Mouse (Mus musculus) CH12.LX (cell line): ENCODE measurements around the gene Slc20a1. TPM values are rescaled to one million over a fixed set of nuclear protein-coding genes. Genes with fewer than 3 reads are reported as not detected.

Source experiments
- DNase-seq: peaks from one replicate; pipeline ENCODE4 v3.0.0-alpha.2; 2013; ENCODE audit errors: extremely low read depth
- H3K27ac ChIP-seq: 2 replicates; pipeline ENCODE4 v1.5.1; 2012; ENCODE audit warnings: low read depth, mild to moderate bottlenecking, control low read depth, moderate library complexity; ENCODE audit not compliant: insufficient read depth
- H3K27me3 ChIP-seq: replicated peaks from 2 replicates; pipeline ENCODE3; 2012; ENCODE audit warnings: inconsistent platforms
- H3K36me3 ChIP-seq, 2 experiments: replicated peaks in 1 of 2; 2 replicates each; pipeline versions ENCODE3 to v1.6.1; 2012; ENCODE audit warnings: inconsistent platforms in 1 of 2, low read length in 1 of 2, mild to moderate bottlenecking in 1 of 2, mixed read lengths in 1 of 2, moderate library complexity in 1 of 2; ENCODE audit not compliant: control insufficient read depth in 1 of 2, insufficient read depth in 1 of 2
- H3K4me1 ChIP-seq, 2 experiments: 2 replicates each; pipeline ENCODE4 v1.6.1; 2012; ENCODE audit warnings: inconsistent platforms in 1 of 2, moderate library complexity in 1 of 2; ENCODE audit not compliant: insufficient read depth in 2 of 2, control insufficient read depth in 1 of 2
- H3K4me2 ChIP-seq: 2 replicates; pipeline ENCODE4 v1.6.1; 2012; ENCODE audit warnings: low read depth, mild to moderate bottlenecking, control low read depth; ENCODE audit not compliant: poor library complexity, insufficient read depth, severe bottlenecking
- H3K4me3 ChIP-seq, 3 experiments: fragments of 150-350 bp in 1 of 3; sonication (generic) in 1 of 3; replicated peaks in 1 of 3; 2 replicates each; pipeline versions ENCODE3 to v1.5.1; 2011 to 2012; ENCODE audit warnings: low read depth in 2 of 3, low read length in 2 of 3, mild to moderate bottlenecking in 2 of 3, moderate library complexity in 2 of 3, control low read depth in 1 of 3, improper control_type of control experiment in 1 of 3, inconsistent platforms in 1 of 3, mixed read lengths in 1 of 3; ENCODE audit not compliant: poor library complexity in 1 of 3
- H3K79me2 ChIP-seq: replicated peaks from 2 replicates; pipeline ENCODE4 v1.6.1; 2012; ENCODE audit warnings: mild to moderate bottlenecking, moderate library complexity; ENCODE audit not compliant: control insufficient read depth, poor library complexity, insufficient read depth, severe bottlenecking; ENCODE audit errors: extremely low read depth
- H3K9ac ChIP-seq: 2 replicates; pipeline ENCODE4 v1.6.1; 2012; ENCODE audit warnings: low read depth, mild to moderate bottlenecking, control low read depth, moderate library complexity; ENCODE audit not compliant: insufficient read depth
- H3K9me3 ChIP-seq: replicated peaks from 2 replicates; pipeline ENCODE3; 2012; ENCODE audit warnings: low read length, inconsistent platforms, mixed read lengths
- CHD1 ChIP-seq: IDR thresholded peaks from 2 replicates; pipeline ENCODE4 v1.6.1; 2012; ENCODE audit warnings: low read depth, low read length, improper control_type of control experiment, inconsistent platforms
- CTCF ChIP-seq, 2 experiments: IDR thresholded peaks in 1 of 2; conservative IDR thresholded peaks in 1 of 2; 2 replicates each; pipeline ENCODE4 v1.5.1; 2011 to 2012; ENCODE audit warnings: low read depth in 2 of 2, low read length in 2 of 2, improper control_type of control experiment in 1 of 2, inconsistent platforms in 1 of 2, mild to moderate bottlenecking in 1 of 2, moderate library complexity in 1 of 2
- E2F4 ChIP-seq: IDR thresholded peaks from 2 replicates; pipeline ENCODE4 v1.6.1; 2011; ENCODE audit warnings: low read depth, low read length, improper control_type of control experiment; ENCODE audit not compliant: insufficient replicate concordance
- ELF1 ChIP-seq: IDR thresholded peaks from 2 replicates; pipeline ENCODE4 v1.6.1; 2014; ENCODE audit warnings: low read depth, mild to moderate bottlenecking, inconsistent platforms, low read length, improper control_type of control experiment
- EP300 ChIP-seq: IDR thresholded peaks from 2 replicates; pipeline ENCODE4 v1.6.1; 2011; ENCODE audit warnings: low read length, improper control_type of control experiment
- GABPA ChIP-seq: IDR thresholded peaks from 2 replicates; pipeline ENCODE4 v1.6.1; 2012; ENCODE audit warnings: low read depth, low read length, improper control_type of control experiment, inconsistent platforms; ENCODE audit not compliant: insufficient replicate concordance
- HCFC1 ChIP-seq: IDR thresholded peaks from 2 replicates; pipeline ENCODE4 v1.6.1; 2012; ENCODE audit warnings: low read depth, mild to moderate bottlenecking, inconsistent platforms, low read length, improper control_type of control experiment
- MAX ChIP-seq: IDR thresholded peaks from 2 replicates; pipeline ENCODE4 v1.6.1; 2011; ENCODE audit warnings: low read length, improper control_type of control experiment
- MXI1 ChIP-seq: IDR thresholded peaks from 2 replicates; pipeline ENCODE4 v1.6.1; 2011; ENCODE audit warnings: mild to moderate bottlenecking, low read depth, low read length, improper control_type of control experiment
- MYC ChIP-seq: IDR thresholded peaks from 2 replicates; pipeline ENCODE4 v1.6.1; 2011; ENCODE audit warnings: low read depth, mild to moderate bottlenecking, improper control_type of control experiment, low read length
- NELFE ChIP-seq: IDR thresholded peaks from 2 replicates; pipeline ENCODE4 v1.6.1; 2011; ENCODE audit warnings: low read depth, low read length, improper control_type of control experiment
- NRF1 ChIP-seq: IDR thresholded peaks from 2 replicates; pipeline ENCODE4 v1.6.1; 2014; ENCODE audit warnings: low read depth, mild to moderate bottlenecking, inconsistent platforms, low read length, improper control_type of control experiment, moderate library complexity
- PAX5 ChIP-seq: IDR thresholded peaks from 2 replicates; pipeline ENCODE4 v1.6.1; 2012; ENCODE audit warnings: low read length, inconsistent platforms, mixed read lengths
- POLR2AphosphoS2 ChIP-seq: IDR thresholded peaks from 2 replicates; pipeline ENCODE4 v1.6.1; 2011; ENCODE audit warnings: low read depth, low read length, improper control_type of control experiment
- RCOR1 ChIP-seq: conservative IDR thresholded peaks from 2 replicates; pipeline ENCODE4 v1.6.1; 2012; ENCODE audit warnings: low read depth, mild to moderate bottlenecking, inconsistent platforms, low read length, improper control_type of control experiment
- SIN3A ChIP-seq: IDR thresholded peaks from 2 replicates; pipeline ENCODE4 v1.6.1; 2012; ENCODE audit warnings: low read length, improper control_type of control experiment, inconsistent platforms
- SMC3 ChIP-seq: IDR thresholded peaks from 2 replicates; pipeline ENCODE4 v1.6.1; 2011; ENCODE audit warnings: low read depth, low read length, improper control_type of control experiment
- USF1 ChIP-seq: IDR thresholded peaks from 2 replicates; pipeline ENCODE4 v1.6.1; 2014; ENCODE audit warnings: low read depth, mild to moderate bottlenecking, inconsistent platforms, low read length, improper control_type of control experiment
- ZC3H11A ChIP-seq: IDR thresholded peaks from 2 replicates; pipeline ENCODE4 v1.6.1; 2012; ENCODE audit warnings: low read depth, mild to moderate bottlenecking, inconsistent platforms, low read length, improper control_type of control experiment
- dilution Hi-C: fragments of 300-500 bp; cut with MboI; formaldehyde crosslinking; loops from 2 replicates; pipeline ENCODE4 v1.14.3; 2020; ENCODE audit warnings: low sequenced_read_pairs; ENCODE audit not compliant: extremely low pct_unique_long_range_greater_than_20kb, extremely low pct_ligation_motif_present
- in situ Hi-C: fragments of 300-500 bp; cut with MboI; formaldehyde crosslinking; loops from 3 replicates; pipeline ENCODE4 v1.14.3; 2019; ENCODE audit warnings: low sequenced_read_pairs, low pct_ligation_motif_present, low pct_unique_long_range_greater_than_20kb, mixed read lengths
- polyA plus RNA-seq: library from polyadenylated mRNA; unstranded; fragments of >175 nt; gene quantifications from 2 replicates; pipeline ENCODE4 v1.2.1, GENCODE M21; 2012; ENCODE audit warnings: low read depth; ENCODE audit not compliant: insufficient read length
- total RNA-seq, 2 experiments: library from RNA; depleted of rRNA; stranded (reverse); fragments of 300-350 nt in 1 of 2; fragments of >200 nt in 1 of 2; gene quantifications; 2 replicates each; pipeline ENCODE4 v1.2.3; 2012 to 2014

Gene Slc20a1
- total and polyA plus RNA-seq, 3 experiments: 43.1 to 78.2 (median 72.1) TPM

GRCm38 (mm10) chr2:129233218-129233617, 34.7 kb downstream of the Slc20a1 start:
- Histone ChIP-seq H3K9ac (no peak overlapping the region), H3K36me3 (no peaks in the 10 kb centered on the region), H3K4me3 (no peak overlapping the region), H3K4me2 (no peak overlapping the region), H3K27me3 (no peaks in the 10 kb centered on the region), H3K79me2 (no peaks in the 10 kb centered on the region), H3K4me1 (0 out of 4 replicates have a peak, but pooled peaks cover 0 to 6% of the 10 kb centered on the region in 2 experiments), H3K9me3 (no peaks in the 10 kb centered on the region), H3K27ac (no peak overlapping the region)
- TF ChIP-seq MYC (no peak), SMC3 (0 out of 2 replicates have a peak, but pooled peaks have one; percentile 9), RCOR1 (no peak), CTCF (conservative IDR thresholded peaks at IDR 0.05 in 1 of 2, IDR thresholded peaks at IDR 0.05 in 1 of 2; ENCODE audit: low read depth in 2 of 2, low read length in 2 of 2) (peak in 1 of 2 experiments; percentile 21; a peak in 2 of 4 replicates)
- in situ Hi-C loops (no loop called here), dilution Hi-C loops (no loop called here)
- DNase-seq: no peak

- dilution Hi-C loops (no loop called here), in situ Hi-C loops (no loop called here)
- H3K27me3 ChIP-seq: no peaks in the 10 kb centered on the region
- H3K4me2 ChIP-seq: no peak overlapping the region
- H3K4me1 ChIP-seq: 0 out of 4 replicates have a peak, but pooled peaks cover 0 to 6% of the 10 kb centered on the region in 2 experiments
- no peak overlapping the region for H3K4me3 ChIP-seq
- no peak overlapping the region for H3K9ac ChIP-seq
- no peak overlapping the region for H3K27ac ChIP-seq
- no peak for DNase-seq
- no peaks in the 10 kb centered on the region for H3K79me2 ChIP-seq
- no peaks in the 10 kb centered on the region for H3K9me3 ChIP-seq
- H3K36me3 ChIP-seq: no peaks in the 10 kb centered on the region
- TF ChIP-seq MAX (no peak), GABPA (no peak), MXI1 (no peak), USF1 (no peak)
These were observed 35.4 kb downstream of the Slc20a1 start for GRCm38 (mm10) chr2:129233803-129234477.

GRCm38 (mm10) chr2:129234731-129235130, 36.2 kb downstream of the Slc20a1 start:
- TF ChIP-seq HCFC1 (no peak), PAX5 (no peak), POLR2AphosphoS2 (no peak), E2F4 (no peak), RCOR1 (no peak), CTCF (conservative IDR thresholded peaks at IDR 0.05 in 1 of 2, IDR thresholded peaks at IDR 0.05 in 1 of 2; ENCODE audit: low read depth in 2 of 2, low read length in 2 of 2) (no peak), ELF1 (no peak), NELFE (no peak), CHD1 (no peak), SIN3A (no peak), NRF1 (no peak), ZC3H11A (no peak), EP300 (no peak)
- dilution Hi-C loops (no loop called here), in situ Hi-C loops (no loop called here)
- H3K4me2 ChIP-seq: no peak overlapping the region
- H3K27me3 ChIP-seq: no peaks in the 10 kb centered on the region
- no peaks in the 10 kb centered on the region for H3K9me3 ChIP-seq
- no peaks in the 10 kb centered on the region for H3K36me3 ChIP-seq
- H3K4me3 ChIP-seq: no peak overlapping the region
- no peak overlapping the region for H3K9ac ChIP-seq
- H3K4me1 ChIP-seq: 0 out of 4 replicates have a peak, but pooled peaks cover 0 to 6% of the 10 kb centered on the region in 2 experiments
- no peak for DNase-seq
- no peak overlapping the region for H3K27ac ChIP-seq
- H3K79me2 ChIP-seq: no peaks in the 10 kb centered on the region
